24 mouse cellular contexts compared by ENCODE assay signal in genomic region chr19:15517853-15518252, GRCm38 (mm10).
DNase-seq lines count a peak whose midpoint lies in the region; ATAC-seq lines count a peak whose summit lies in the region.
"Had no signal": no experiment of that assay in that cellular context is flagged by ENCODE, and none has a peak within 500 bp of the region (broad histone marks: within the 10 kb centered on the region; RNA-seq: fewer than 3 reads in every experiment).

No protein-coding gene starts in this region.

- H3K27me3 ChIP-seq in midbrain, embryonic 14.5 days (ENCODE audit: control insufficient read depth, insufficient read depth, low read length): no peaks in the 10 kb centered on the region
- H3K27me3 ChIP-seq: CH12.LX; embryonic facial prominence, embryonic 12.5 days; forebrain, embryonic 15.5 days had no signal

- H3K4me1 ChIP-seq in midbrain, embryonic 14.5 days (ENCODE audit: control insufficient read depth, insufficient read depth, low read length): 0 out of 2 replicates have a peak, but pooled peaks cover 3% of the 10 kb centered on the region
- H3K4me1 ChIP-seq: embryonic facial prominence, embryonic 12.5 days had no signal

- no peak overlapping the region for H3K27ac ChIP-seq in midbrain, embryonic 14.5 days (replicated peaks; ENCODE audit: low read depth, low read length)
- H3K27ac ChIP-seq: embryonic facial prominence, embryonic 10.5 days; embryonic facial prominence, embryonic 12.5 days; forebrain, embryonic 13.5 days; forebrain, embryonic 15.5 days had no signal

- peak; percentile 5 for DNase-seq in brain, adult 2 months (ENCODE audit: low read depth, low spot score)
- DNase-seq in midbrain, embryonic 14.5 days: no peak
- DNase-seq in cerebellum, adult 9-11 months: no peak
- no peak for DNase-seq in adrenal gland, postnatal 10 days
- DNase-seq: adrenal gland, adult 8-10 months; adrenal gland, postnatal 25 days; B cell, adult 2 months; cerebellum, adult 11 months; cerebellum, adult 18-20 months; cerebellum, adult 8-10 months; cerebellum, postnatal 25 days had no signal

- no peaks in the 10 kb centered on the region for H3K9me3 ChIP-seq in midbrain, embryonic 14.5 days (ENCODE audit: control insufficient read depth, low read length)
- H3K9me3 ChIP-seq: embryonic facial prominence, embryonic 12.5 days; forebrain, embryonic 15.5 days; G1E had no signal

- no peak overlapping the region for H3K4me3 ChIP-seq in midbrain, embryonic 14.5 days (replicated peaks; ENCODE audit: low read depth, low read length)
- H3K4me3 ChIP-seq: embryonic facial prominence, embryonic 10.5 days; embryonic facial prominence, embryonic 12.5 days; forebrain, embryonic 13.5 days; forebrain, embryonic 15.5 days had no signal

- WGBS in midbrain, embryonic 14.5 days: 89% methylated on average over 3 of the region's 3 CpGs

- no peak overlapping the region for H3K4me2 ChIP-seq in midbrain, embryonic 14.5 days (ENCODE audit: low read length)
- H3K4me2 ChIP-seq: embryonic facial prominence, embryonic 12.5 days; forebrain, embryonic 13.5 days; forebrain, embryonic 15.5 days had no signal

- H3K36me3 ChIP-seq in midbrain, embryonic 14.5 days (ENCODE audit: control insufficient read depth, insufficient read depth, low read length): no peaks in the 10 kb centered on the region
- H3K36me3 ChIP-seq: embryonic facial prominence, embryonic 10.5 days; embryonic facial prominence, embryonic 12.5 days; forebrain, embryonic 15.5 days; G1E had no signal

- peak; percentile 52 for ATAC-seq in common myeloid progenitor, adult 5-6 weeks (replicated peaks; ENCODE audit: low read depth, poor library complexity, severe bottlenecking)
- peak; percentile 50; the same call in 1 of the 2 replicates for ATAC-seq in granulocyte monocyte progenitor cell, adult 5-6 weeks (replicated peaks; ENCODE audit: poor library complexity, severe bottlenecking)
- peak; percentile 55; the same call in 1 of the 2 replicates for ATAC-seq in megakaryocyte progenitor cell, adult 5-6 weeks (replicated peaks; ENCODE audit: poor library complexity)
- no peak for ATAC-seq in midbrain, embryonic 14.5 days (ENCODE audit: low FRiP score, low TSS enrichment)
- ATAC-seq: activated CD4-positive, CD25-positive, alpha-beta regulatory T cell, adult 4 months; CD4-positive, CD25-positive, alpha-beta regulatory T cell, adult 4 months; forebrain, embryonic 13.5 days; forebrain, embryonic 15.5 days; Patski had no signal

- H3K9ac ChIP-seq in midbrain, embryonic 14.5 days (replicated peaks; ENCODE audit: low read length): no peak overlapping the region
- H3K9ac ChIP-seq: embryonic facial prominence, embryonic 12.5 days; forebrain, embryonic 13.5 days; forebrain, embryonic 15.5 days; forebrain, postnatal 0 days had no signal
